In the genomic region with DNA sequence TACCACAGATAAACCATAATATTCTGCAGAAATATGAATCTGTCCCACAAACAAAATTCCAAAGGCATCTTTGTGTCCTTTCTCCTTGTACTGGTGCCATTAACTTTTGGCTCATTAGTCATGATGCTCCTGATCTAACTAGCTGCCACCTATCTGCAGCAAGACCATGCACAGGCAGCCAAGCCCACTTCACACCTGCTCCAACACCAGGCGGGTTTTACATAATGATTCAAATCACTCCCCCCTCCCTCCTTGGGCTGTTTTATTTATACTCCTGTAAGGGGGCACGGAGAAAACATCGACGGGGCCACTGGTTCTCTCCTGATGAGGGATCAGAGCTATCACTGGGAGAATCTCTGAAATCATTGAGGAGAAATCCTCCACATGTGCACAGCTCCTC, we compare ENCODE assay signal across 9 mouse cellular contexts. TPM values are rescaled to one million over a fixed set of nuclear protein-coding genes. Genes with fewer than 3 reads are reported as not detected.
DNase-seq lines count a peak whose midpoint lies in the region; ATAC-seq and TF ChIP-seq lines count a peak whose summit lies in the region.
"Had no signal": no experiment of that assay in that cellular context is flagged by ENCODE, and none has a peak within 500 bp of the region (broad histone marks: within the 10 kb centered on the region; RNA-seq: fewer than 3 reads in every experiment).

No protein-coding gene starts in this region.

- H3K9me3 ChIP-seq in ES-Bruce4 (replicated peaks; ENCODE audit: control insufficient read depth, insufficient read depth, low read length, poor library complexity, severe bottlenecking): no peaks in the 10 kb centered on the region
- H3K9me3 ChIP-seq in forebrain, embryonic 16.5 days (ENCODE audit: control insufficient read depth, low read length): no peaks in the 10 kb centered on the region
- H3K9me3 ChIP-seq in liver, embryonic 15.5 days (replicated peaks): no peaks in the 10 kb centered on the region

- 27% methylated on average over 4 of the region's 4 CpGs for WGBS in heart, adult 2 months
- 6% methylated on average over 4 of the region's 4 CpGs for WGBS in forebrain, embryonic 16.5 days
- WGBS in liver, embryonic 15.5 days (ENCODE audit: insufficient replicate concordance): 18% methylated on average over 4 of the region's 4 CpGs

- intact Hi-C loops in heart, adult 2 months (cut with DNase I): loop anchor here (1.0 to 5.0 kb wide), 3 partner anchors 233 to 403 kb away; no protein-coding TSS in a partner anchor

- TF ChIP-seq POLR2A in heart, adult 2 months (IDR thresholded peaks at IDR 0.05; ENCODE audit: insufficient read depth, low read depth, low read length): no peak
- TF ChIP-seq POLR2A in ES-Bruce4 (IDR thresholded peaks at IDR 0.05; ENCODE audit: insufficient read depth, low read length): no peak

- H3K27ac ChIP-seq in heart, adult 2 months: no peak overlapping the region; the same call in 1 of the 2 replicates
- H3K27ac ChIP-seq in ES-Bruce4 (ENCODE audit: insufficient read depth, low read length): no peak overlapping the region
- H3K27ac ChIP-seq in forebrain, embryonic 16.5 days (ENCODE audit: low read length): no peak overlapping the region
- H3K27ac ChIP-seq in liver, embryonic 15.5 days (replicated peaks): no peak overlapping the region

- ATAC-seq in forebrain, embryonic 16.5 days: no peak
- ATAC-seq in liver, embryonic 15.5 days (ENCODE audit: insufficient read depth): no peak

- peaks cover 12% of the 10 kb centered on the region for H3K4me1 ChIP-seq in heart, adult 2 months (ENCODE audit: control insufficient read depth, insufficient read depth, low read length)
- H3K4me1 ChIP-seq in ES-Bruce4 (ENCODE audit: control insufficient read depth, insufficient read depth, low read length): peaks cover 1% of the 10 kb centered on the region
- peaks cover 26% of the 10 kb centered on the region for H3K4me1 ChIP-seq in forebrain, embryonic 16.5 days (replicated peaks; ENCODE audit: control insufficient read depth, insufficient read depth, low read length)
- peaks cover 34% of the 10 kb centered on the region for H3K4me1 ChIP-seq in liver, embryonic 15.5 days (replicated peaks)

- peaks cover 5% of the 10 kb centered on the region for H3K36me3 ChIP-seq in heart, adult 2 months (ENCODE audit: control insufficient read depth, insufficient read depth, low read length)
- no peaks in the 10 kb centered on the region for H3K36me3 ChIP-seq in ES-Bruce4 (ENCODE audit: control insufficient read depth, insufficient read depth, low read length, poor library complexity, severe bottlenecking)
- no peaks in the 10 kb centered on the region for H3K36me3 ChIP-seq in forebrain, embryonic 16.5 days (ENCODE audit: control insufficient read depth, insufficient read depth)
- H3K36me3 ChIP-seq in liver, embryonic 15.5 days (replicated peaks): no peaks in the 10 kb centered on the region

- H3K4me3 ChIP-seq in heart, adult 2 months: peak overlapping the region; percentile 85; the same call in 1 of the 2 replicates
- H3K4me3 ChIP-seq in ES-Bruce4 (ENCODE audit: low read depth, low read length): no peak overlapping the region
- peak overlapping the region; percentile 73 for H3K4me3 ChIP-seq in forebrain, embryonic 16.5 days (replicated peaks; ENCODE audit: low read length)
- H3K4me3 ChIP-seq in liver, embryonic 15.5 days (replicated peaks): 0 out of 2 replicates have a peak overlapping the region, but pooled peaks have one; percentile 66

- TF ChIP-seq EP300 in heart, adult 2 months (IDR thresholded peaks at IDR 0.05; ENCODE audit: insufficient read depth, low read depth, low read length): no peak
- no peak for TF ChIP-seq EP300 in ES-Bruce4 (IDR thresholded peaks at IDR 0.05; ENCODE audit: insufficient read depth, low read depth, low read length)

- no peak overlapping the region for H3K9ac ChIP-seq in heart, adult 2 months (ENCODE audit: low read depth, low read length)
- H3K9ac ChIP-seq in ES-Bruce4 (ENCODE audit: low read depth, poor library complexity, severe bottlenecking): peak overlapping the region; percentile 98
- 0 out of 2 replicates have a peak overlapping the region, but pooled peaks have one; percentile 86 for H3K9ac ChIP-seq in forebrain, embryonic 16.5 days (replicated peaks; ENCODE audit: low read depth, low read length)
- no peak overlapping the region for H3K9ac ChIP-seq in liver, embryonic 15.5 days

- TF ChIP-seq CTCF in heart, adult 2 months (IDR thresholded peaks at IDR 0.05): peak; percentile 19; the same call in 1 of the 2 replicates
- no peak for TF ChIP-seq CTCF in ES-Bruce4 (IDR thresholded peaks at IDR 0.05; ENCODE audit: low read depth, low read length)

- peak overlapping the region; percentile 83 for H3K4me2 ChIP-seq in forebrain, embryonic 16.5 days (ENCODE audit: low read length)
- H3K4me2 ChIP-seq in liver, embryonic 15.5 days: peak overlapping the region; percentile 96; the same call in 1 of the 2 replicates

- no peaks in the 10 kb centered on the region for H3K27me3 ChIP-seq in heart, adult 2 months (ENCODE audit: control insufficient read depth, insufficient read depth, low read length)
- H3K27me3 ChIP-seq in ES-Bruce4 (ENCODE audit: control insufficient read depth, insufficient read depth, low read length, poor library complexity, severe bottlenecking): peaks cover 6% of the 10 kb centered on the region
- H3K27me3 ChIP-seq in forebrain, embryonic 16.5 days (replicated peaks; ENCODE audit: control insufficient read depth, insufficient read depth, low read length): no peaks in the 10 kb centered on the region
- H3K27me3 ChIP-seq in liver, embryonic 15.5 days: peaks cover 57% of the 10 kb centered on the region

- DNase-seq in heart, adult 2 months: no peak
- DNase-seq in heart, postnatal 4 days: no peak
- no peak for DNase-seq in frontal cortex, postnatal 36 days (ENCODE audit: low spot score in 2 of 2)
- DNase-seq in right cerebral cortex, postnatal 36 days (ENCODE audit: low spot score in 2 of 2): no peak
- no peak for DNase-seq in right cerebral cortex, postnatal 10 days (ENCODE audit: low spot score in 2 of 2)
- DNase-seq: lung, adult 18-20 months had no signal

- H3K79me2 ChIP-seq in heart, adult 2 months (replicated peaks; ENCODE audit: control insufficient read depth, insufficient read depth, low read length): peaks cover 11% of the 10 kb centered on the region

RNA-seq across cellular contexts. Expression of a gene that starts 1.2 kb away (rescaled TPM):
- 10 to 100 TPM; 50.6 to 55.4 TPM for total RNA-seq in heart, adult 2 months (2021)
- 28.2 and 42.9 TPM in 2 replicates for polyA plus RNA-seq in heart, adult 2 months (2012; rRNA removed)
- 10 to 100 TPM; 40.1 to 42.1 TPM for total RNA-seq in heart, postnatal 4 days (2021)
- 13.7 and 14.2 TPM in 2 replicates for polyA plus RNA-seq in ES-Bruce4 (2011; ENCODE audit: insufficient read depth, insufficient read length, low read depth, missing spikeins)
- 7.8 and 9.9 TPM in 2 replicates for polyA plus RNA-seq in forebrain, embryonic 16.5 days (2015; fragmentation: Nextera tagmentation; extraction: Ambion mirVana)
- 0.63 and 0.96 TPM in 2 replicates for polyA plus RNA-seq in liver, embryonic 15.5 days (2015; fragmentation: Nextera tagmentation; extraction: Ambion mirVana)

Comparison
In these comparisons a context has a peak if more than half of its experiments do, and no peak if none do; other contexts are left out.
1. H3K9ac ChIP-seq: peak in ES-Bruce4 (single experiment) and forebrain, embryonic 16.5 days (single experiment); none in heart, adult 2 months (single experiment) and liver, embryonic 15.5 days (single experiment).